In the genomic region with DNA sequence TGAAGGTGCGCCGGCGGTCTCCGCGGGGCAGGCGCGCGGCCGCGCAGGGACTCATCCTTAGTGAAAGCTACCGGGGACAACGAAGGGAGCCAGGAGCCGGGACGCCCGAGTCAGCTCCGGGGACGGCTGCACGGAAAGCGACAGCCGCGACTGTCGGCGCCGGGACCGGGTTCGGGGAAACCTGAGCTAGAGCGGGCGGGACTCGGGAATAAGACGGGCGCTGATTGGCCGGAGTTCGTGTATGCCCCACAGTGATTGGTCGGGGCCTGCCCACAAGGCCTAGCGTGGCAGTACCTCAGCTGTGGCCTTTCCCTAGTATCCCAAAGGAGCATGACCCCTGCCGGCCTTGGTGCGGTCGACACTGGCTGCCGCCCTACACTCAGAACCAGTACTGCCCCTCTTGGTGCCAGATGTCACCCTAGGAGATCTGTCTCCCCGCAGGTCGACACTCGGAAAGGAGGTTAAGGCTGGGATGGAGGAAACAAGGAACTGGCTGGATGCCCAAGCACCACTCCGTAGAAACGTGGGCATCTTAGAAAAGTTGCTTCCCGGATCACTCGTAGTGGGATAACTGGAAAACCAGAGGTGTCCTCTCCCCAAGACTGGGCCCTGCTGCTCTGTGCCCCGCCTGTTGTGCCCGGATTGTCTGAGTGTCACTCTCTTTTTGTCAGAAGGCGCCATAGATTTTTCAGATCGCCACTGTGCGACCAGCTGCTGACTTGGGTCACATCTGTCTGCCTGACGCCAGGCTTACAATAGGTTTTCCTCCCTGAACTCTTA, we compare ENCODE assay signal across 1 mouse cellular context.
A peak's percentile ranks its signal among the peaks of the same experiment; 100 is the strongest.
TF ChIP-seq lines count a peak whose summit lies in the region.

A gene (minus strand): TSS at position 193 of the 780 bp plus-strand sequence.

TF ChIP-seq in CH12.LX, 34 proteins besides CTCF, POLR2A, EP300 and RAD21:
- TF ChIP-seq GABPA (IDR thresholded peaks at IDR 0.05; ENCODE audit: insufficient replicate concordance, low read depth, low read length), result no peak
- peak; percentile 80 for TF ChIP-seq NELFE (IDR thresholded peaks at IDR 0.05; ENCODE audit: low read depth, low read length)
- TF ChIP-seq USF2 (conservative IDR thresholded peaks at IDR 0.05; ENCODE audit: low read depth, low read length), result no peak
- TF ChIP-seq MAZ (IDR thresholded peaks at IDR 0.05; ENCODE audit: low read depth, low read length), result peak; percentile 2; the same call in 1 of the 2 replicates
- TF ChIP-seq MYC (IDR thresholded peaks at IDR 0.05; ENCODE audit: low read depth, low read length), result no peak
- peak; percentile 76 for TF ChIP-seq HCFC1 (IDR thresholded peaks at IDR 0.05; ENCODE audit: low read depth, low read length)
- peak; percentile 71 for TF ChIP-seq TCF12 (IDR thresholded peaks at IDR 0.05; ENCODE audit: low read depth, low read length)
- TF ChIP-seq SIN3A (IDR thresholded peaks at IDR 0.05; ENCODE audit: low read length), result peak; percentile 64
- peak; percentile 46; the same call in 1 of the 2 replicates for TF ChIP-seq NRF1 (IDR thresholded peaks at IDR 0.05; ENCODE audit: low read depth, low read length)
- no peak for TF ChIP-seq BHLHE40 (IDR thresholded peaks at IDR 0.05; ENCODE audit: low read depth, low read length)
- TF ChIP-seq MXI1 (IDR thresholded peaks at IDR 0.05; ENCODE audit: low read depth, low read length), result peak; percentile 66; the same call in 1 of the 2 replicates
- no peak; the same call in 1 of the 2 replicates for TF ChIP-seq POLR2AphosphoS2 (IDR thresholded peaks at IDR 0.05; ENCODE audit: low read depth, low read length)
- TF ChIP-seq ZNF384 (IDR thresholded peaks at IDR 0.05; ENCODE audit: low read depth, low read length), result no peak
- TF ChIP-seq RCOR1 (conservative IDR thresholded peaks at IDR 0.05; ENCODE audit: low read depth, low read length), result 0 out of 2 replicates have a peak, but pooled peaks have one; percentile 51
- no peak for TF ChIP-seq CHD1 (IDR thresholded peaks at IDR 0.05; ENCODE audit: low read depth, low read length)
- 0 out of 2 replicates have a peak, but pooled peaks have one; percentile 12 for TF ChIP-seq ETS1 (conservative IDR thresholded peaks at IDR 0.05; ENCODE audit: low read depth, low read length)
- TF ChIP-seq E2F4 (IDR thresholded peaks at IDR 0.05; ENCODE audit: insufficient replicate concordance, low read depth, low read length), result 0 out of 2 replicates have a peak, but pooled peaks have one; percentile 37
- peak; percentile 23; the same call in 1 of the 2 replicates for TF ChIP-seq IRF4 (IDR thresholded peaks at IDR 0.05; ENCODE audit: low read depth, low read length)
- peak; percentile 86 for TF ChIP-seq TBP (conservative IDR thresholded peaks at IDR 0.05; ENCODE audit: low read depth, low read length)
- no peak for TF ChIP-seq SMC3 (IDR thresholded peaks at IDR 0.05; ENCODE audit: low read depth, low read length)
- peak; percentile 65; the same call in 1 of the 2 replicates for TF ChIP-seq KAT2A (IDR thresholded peaks at IDR 0.05; ENCODE audit: insufficient replicate concordance, low read length)
- TF ChIP-seq MAX (IDR thresholded peaks at IDR 0.05; ENCODE audit: low read length), result no peak; the same call in 1 of the 2 replicates
- no peak for TF ChIP-seq ZC3H11A (IDR thresholded peaks at IDR 0.05; ENCODE audit: low read depth, low read length)
- peak; percentile 94 for TF ChIP-seq CHD2 (IDR thresholded peaks at IDR 0.05; ENCODE audit: low read length)
- TF ChIP-seq ZKSCAN1 (IDR thresholded peaks at IDR 0.05; ENCODE audit: borderline replicate concordance, low read depth, low read length), result no peak; the same call in 1 of the 2 replicates
- no peak for TF ChIP-seq USF1 (IDR thresholded peaks at IDR 0.05; ENCODE audit: low read depth, low read length)
- TF ChIP-seq JUND (conservative IDR thresholded peaks at IDR 0.05; ENCODE audit: low read depth, low read length), result no peak
- TF ChIP-seq MAFK (IDR thresholded peaks at IDR 0.05; ENCODE audit: insufficient replicate concordance, low read length), result no peak
- TF ChIP-seq MEF2A (IDR thresholded peaks at IDR 0.05; ENCODE audit: borderline replicate concordance, low read depth, low read length), result peak; percentile 40; the same call in 1 of the 2 replicates
- TF ChIP-seq ELF1 (IDR thresholded peaks at IDR 0.05; ENCODE audit: low read depth, low read length), result no peak
- peak; percentile 83 for TF ChIP-seq ZMIZ1 (IDR thresholded peaks at IDR 0.05; ENCODE audit: low read depth, low read length)
- TF ChIP-seq UBTF (IDR thresholded peaks at IDR 0.05; ENCODE audit: low read depth, low read length), result peak; percentile 61; the same call in 1 of the 2 replicates
- TF ChIP-seq PAX5 (IDR thresholded peaks at IDR 0.05; ENCODE audit: low read length), result no peak
- TF ChIP-seq JUN (IDR thresholded peaks at IDR 0.05; ENCODE audit: insufficient read depth, low read depth, low read length), result no peak
TF ChIP-seq in CH12.LX: peak in this region for 17.
